Mouse (Mus musculus): ENCODE data around the gene Klhl35. TPM values are rescaled to one million over a fixed set of nuclear protein-coding genes. Genes with fewer than 3 reads are reported as not detected.
A peak's percentile ranks its signal among the peaks of the same experiment; 100 is the strongest.

Gene Klhl35
- polyA plus RNA-seq, 1 experiment from 2014 or later = 3.8 TPM

- Histone ChIP-seq H3K4me2 (replicated peaks) (peak overlapping the region; percentile 19; the same call in 1 of the 2 replicates), H3K9ac (replicated peaks) (peak overlapping the region; percentile 24; the same call in 1 of the 2 replicates), H3K36me3 (no peaks in the 10 kb centered on the region), H3K27me3 (no peaks in the 10 kb centered on the region), H3K27ac (replicated peaks) (peak overlapping the region; percentile 66), H3K4me3 (no peak overlapping the region), H3K9me3 (no peaks in the 10 kb centered on the region), H3K4me1 (peaks cover 9% of the 10 kb centered on the region; the same call in 1 of the 2 replicates)
- WGBS = 6% methylated on average over 8 of the region's 8 CpGs
- peak; percentile 72 for ATAC-seq (replicated peaks)
Observed at GRCm38 (mm10) chr7:99510087-99510501, 44.3 kb downstream of the Klhl35 start.

GRCm38 (mm10) chr7:99516092-99516813 lies 50.4 kb downstream of the Klhl35 start:
- Histone ChIP-seq H3K4me3 (no peak overlapping the region), H3K4me1 (no peaks in the 10 kb centered on the region), H3K9ac (replicated peaks) (no peak overlapping the region), H3K27me3 (no peaks in the 10 kb centered on the region), H3K27ac (replicated peaks) (no peak overlapping the region), H3K4me2 (replicated peaks) (no peak overlapping the region), H3K36me3 (no peaks in the 10 kb centered on the region), H3K9me3 (no peaks in the 10 kb centered on the region)
- WGBS = 88% methylated on average over 9 of the region's 9 CpGs
- ATAC-seq (replicated peaks) = no peak

- Histone ChIP-seq H3K27me3 (no peaks in the 10 kb centered on the region), H3K4me2 (replicated peaks) (no peak overlapping the region), H3K36me3 (no peaks in the 10 kb centered on the region), H3K4me1 (no peaks in the 10 kb centered on the region), H3K9ac (replicated peaks) (no peak overlapping the region), H3K9me3 (no peaks in the 10 kb centered on the region), H3K4me3 (no peak overlapping the region), H3K27ac (replicated peaks) (no peak overlapping the region)
- no peak for ATAC-seq (replicated peaks)
- whole genome bisulfite sequencing = 83% methylated on average over 3 of the region's 3 CpGs
Observed at GRCm38 (mm10) chr7:99516814-99517157, 51.0 kb downstream of the Klhl35 start.

GRCm38 (mm10) chr7:99518954-99519644 lies 53.3 kb downstream of the Klhl35 start:
- no peak overlapping the region for H3K9ac ChIP-seq (replicated peaks)

GRCm38 (mm10) chr7:99523121-99523520 lies 57.3 kb downstream of the Klhl35 start:
- WGBS = 84% methylated on average over 8 of the region's 8 CpGs
- no peak overlapping the region for H3K4me2 ChIP-seq (replicated peaks)
- no peak overlapping the region for H3K9ac ChIP-seq (replicated peaks)
- no peaks in the 10 kb centered on the region for H3K36me3 ChIP-seq
- no peaks in the 10 kb centered on the region for H3K27me3 ChIP-seq
- no peaks in the 10 kb centered on the region for H3K4me1 ChIP-seq
- ATAC-seq (replicated peaks) = no peak
- no peaks in the 10 kb centered on the region for H3K9me3 ChIP-seq
- H3K4me3 ChIP-seq = no peak overlapping the region
- no peak overlapping the region for H3K27ac ChIP-seq (replicated peaks)

More at GRCm38 (mm10) chr7:99518954-99519644, 53.3 kb downstream of the Klhl35 start:
- no peaks in the 10 kb centered on the region for H3K36me3 ChIP-seq
- no peaks in the 10 kb centered on the region for H3K9me3 ChIP-seq
- H3K27ac ChIP-seq (replicated peaks) = no peak overlapping the region
- H3K4me2 ChIP-seq (replicated peaks) = no peak overlapping the region
- H3K4me3 ChIP-seq = no peak overlapping the region
- 71% methylated on average over 4 of the region's 4 CpGs for WGBS
- no peak for ATAC-seq (replicated peaks)
- H3K27me3 ChIP-seq = no peaks in the 10 kb centered on the region
- H3K4me1 ChIP-seq = no peaks in the 10 kb centered on the region

Other genes with a start within 250 kb of the Klhl35 start
- gene Mogat2, start 227.4 kb upstream of the Klhl35 start, polyA plus RNA-seq (2015; fragmentation: Nextera tagmentation; extraction: Ambion mirVana) = 1.2 and 1.7 TPM in 2 replicates
- 77.8 and 80.9 TPM in 2 replicates for gene Map6, start 198.6 kb upstream of the Klhl35 start, polyA plus RNA-seq (2015; fragmentation: Nextera tagmentation; extraction: Ambion mirVana)
- 210 and 215 TPM in 2 replicates for gene Serpinh1, start 112.8 kb upstream of the Klhl35 start, polyA plus RNA-seq (2015; fragmentation: Nextera tagmentation; extraction: Ambion mirVana)
- 40.0 and 41.8 TPM in 2 replicates for gene Gdpd5, start 84.6 kb upstream of the Klhl35 start, polyA plus RNA-seq (2015; fragmentation: Nextera tagmentation; extraction: Ambion mirVana)
- 553 and 561 TPM in 2 replicates for gene Rps3, start 17.7 kb downstream of the Klhl35 start, polyA plus RNA-seq (2015; fragmentation: Nextera tagmentation; extraction: Ambion mirVana)
- gene Arrb1, start 69.5 kb downstream of the Klhl35 start, polyA plus RNA-seq (2015; fragmentation: Nextera tagmentation; extraction: Ambion mirVana) = 14.3 and 15.1 TPM in 2 replicates
- gene Tpbgl, start 161.1 kb downstream of the Klhl35 start, polyA plus RNA-seq (2015; fragmentation: Nextera tagmentation; extraction: Ambion mirVana) = 0.49 and 0.50 TPM in 2 replicates
- gene Slco2b1, start 245.3 kb downstream of the Klhl35 start, polyA plus RNA-seq (2015; fragmentation: Nextera tagmentation; extraction: Ambion mirVana) = 4.5 and 4.9 TPM in 2 replicates